Mouse (Mus musculus) neural tube, embryonic 15.5 days (tissue): ENCODE data around the gene Clptm1l. TPM values are rescaled to one million over a fixed set of nuclear protein-coding genes. Genes with fewer than 3 reads are reported as not detected.

Experiments used
- ATAC-seq: fragments of 200-750 bp; cut with Nextera tagmentation; 2 replicates; pipeline ENCODE4 v1.8.0; 2017; ENCODE audit warnings: mild to moderate bottlenecking, moderate TSS enrichment, moderate library complexity; ENCODE audit not compliant: low FRiP score
- H3K27ac ChIP-seq: fragments of 300-500 bp; sonication (generic); replicated peaks from 2 replicates; pipeline ENCODE4 v1.5.1; 2015; ENCODE audit warnings: mild to moderate bottlenecking, inconsistent platforms
- H3K27me3 ChIP-seq: fragments of 300-500 bp; sonication (generic); replicated peaks from 2 replicates; pipeline ENCODE4 v1.6.1; 2015; ENCODE audit warnings: inconsistent platforms
- H3K36me3 ChIP-seq: fragments of 300-500 bp; sonication (generic); 2 replicates; pipeline ENCODE4 v1.6.1; 2015; ENCODE audit warnings: inconsistent platforms
- H3K4me1 ChIP-seq: fragments of 300-500 bp; sonication (generic); 2 replicates; pipeline ENCODE4 v1.6.1; 2015; ENCODE audit warnings: inconsistent platforms
- H3K4me2 ChIP-seq: fragments of 300-500 bp; sonication (generic); 2 replicates; pipeline ENCODE4 v1.6.1; 2015; ENCODE audit warnings: inconsistent platforms, mild to moderate bottlenecking, moderate library complexity
- H3K4me3 ChIP-seq: fragments of 300-500 bp; sonication (generic); replicated peaks from 2 replicates; pipeline ENCODE4 v1.5.1; 2015; ENCODE audit warnings: mild to moderate bottlenecking, inconsistent platforms
- H3K9ac ChIP-seq: fragments of 300-500 bp; sonication (generic); replicated peaks from 2 replicates; pipeline ENCODE4 v1.6.1; 2015; ENCODE audit warnings: mild to moderate bottlenecking, inconsistent platforms
- H3K9me3 ChIP-seq: fragments of 300-500 bp; sonication (generic); replicated peaks from 2 replicates; pipeline ENCODE4 v1.6.1; 2016; ENCODE audit warnings: inconsistent platforms
- WGBS: fragments of 180-500 bp; shearing (Covaris S2); methylation state at CpG from one replicate; pipeline ENCODE4 v1.1.7; 2015; ENCODE audit warnings: mixed read lengths; 5-methylcytosine and 5-hydroxymethylcytosine counted together
- polyA plus RNA-seq: library from polyadenylated mRNA; unstranded; fragments of >200 nt; fragmentation: Nextera tagmentation; extraction: Ambion mirVana; gene quantifications from 2 replicates; pipeline ENCODE4 v1.2.1, GENCODE M21; 2015

Clptm1l gene
- polyA plus RNA-seq, 1 experiment from 2014 or later, result 139 TPM

GRCm38 (mm10) chr13:73626410-73626744 is 22.6 kb downstream of the Clptm1l start:
- peak overlapping the region; percentile 71 for H3K9ac ChIP-seq
- peak overlapping the region; percentile 58 for H3K4me3 ChIP-seq
- ATAC-seq, result no peak
- WGBS, result 44% methylated on average over 6 of the region's 6 CpGs
- peaks cover 34% of the 10 kb centered on the region for H3K4me1 ChIP-seq
- no peaks in the 10 kb centered on the region for H3K9me3 ChIP-seq
- no peak overlapping the region for H3K27ac ChIP-seq
- peaks cover 12% of the 10 kb centered on the region for H3K36me3 ChIP-seq
- peak overlapping the region; percentile 97 for H3K4me2 ChIP-seq
- H3K27me3 ChIP-seq, result no peaks in the 10 kb centered on the region

DNA sequence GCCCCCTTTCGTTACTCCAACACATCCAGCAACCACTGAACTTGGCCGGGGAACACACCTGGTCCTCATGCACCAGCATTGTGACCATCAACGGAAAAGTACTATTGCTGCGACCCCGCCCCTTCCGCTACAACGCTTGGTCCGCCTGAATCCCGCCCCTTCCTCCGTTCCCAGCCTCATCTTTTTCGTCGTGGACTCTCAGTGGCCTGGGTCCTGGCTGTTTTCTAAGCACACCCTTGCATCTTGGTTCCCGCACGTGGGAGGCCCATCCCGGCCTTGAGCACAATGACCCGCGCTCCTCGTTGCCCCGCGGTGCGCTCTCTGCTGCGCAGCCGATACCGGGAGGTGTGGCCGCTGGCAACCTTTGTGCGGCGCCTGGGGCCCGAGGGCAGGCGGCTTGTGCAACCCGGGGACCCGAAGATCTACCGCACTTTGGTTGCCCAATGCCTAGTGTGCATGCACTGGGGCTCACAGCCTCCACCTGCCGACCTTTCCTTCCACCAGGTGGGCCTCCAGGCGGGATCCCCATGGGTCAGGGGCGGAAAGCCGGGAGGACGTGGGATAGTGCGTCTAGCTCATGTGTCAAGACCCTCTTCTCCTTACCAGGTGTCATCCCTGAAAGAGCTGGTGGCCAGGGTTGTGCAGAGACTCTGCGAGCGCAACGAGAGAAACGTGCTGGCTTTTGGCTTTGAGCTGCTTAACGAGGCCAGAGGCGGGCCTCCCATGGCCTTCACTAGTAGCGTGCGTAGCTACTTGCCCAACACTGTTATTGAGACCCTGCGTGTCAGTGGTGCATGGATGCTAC is 23.1 kb downstream of the Clptm1l start, which contains the start of gene Tert:
Gene Tert, plus strand, starts transcription at position 167 of the 805 bp plus-strand sequence.
- peaks cover 6% of the 10 kb centered on the region for H3K36me3 ChIP-seq
- peak within 1 kb of the TSS; percentile 58 for H3K4me3 ChIP-seq
- no peak within 1 kb of the TSS for H3K27ac ChIP-seq
- peak within 1 kb of the TSS; percentile 97 for H3K4me2 ChIP-seq
- peak; percentile 92 for ATAC-seq
- peak within 1 kb of the TSS; percentile 71 for H3K9ac ChIP-seq
- peaks cover 34% of the 10 kb centered on the region for H3K4me1 ChIP-seq
- no peaks in the 10 kb centered on the region for H3K27me3 ChIP-seq
- 10% methylated on average over 47 of the region's 47 CpGs for WGBS
- no peaks in the 10 kb centered on the region for H3K9me3 ChIP-seq

GRCm38 (mm10) chr13:73628586-73629113 is 24.8 kb downstream of the Clptm1l start:
- Histone ChIP-seq H3K9me3 (no peaks in the 10 kb centered on the region), H3K27me3 (no peaks in the 10 kb centered on the region), H3K4me3 (no peak overlapping the region), H3K36me3 (peaks cover 4% of the 10 kb centered on the region; the same call in 1 of the 2 replicates), H3K4me2 (0 out of 2 replicates have a peak overlapping the region, but pooled peaks have one; percentile 9), H3K27ac (no peak overlapping the region), H3K4me1 (peaks cover 34% of the 10 kb centered on the region), H3K9ac (no peak overlapping the region)
- no peak for ATAC-seq
- WGBS, result 80% methylated on average over 11 of the region's 11 CpGs

GRCm38 (mm10) chr13:73631837-73632236 is 28.0 kb downstream of the Clptm1l start:
- Histone ChIP-seq H3K27ac (no peak overlapping the region), H3K27me3 (no peaks in the 10 kb centered on the region), H3K36me3 (peaks cover 19% of the 10 kb centered on the region), H3K4me2 (no peak overlapping the region), H3K9ac (no peak overlapping the region), H3K4me1 (peaks cover 26% of the 10 kb centered on the region), H3K9me3 (no peaks in the 10 kb centered on the region), H3K4me3 (no peak overlapping the region)
- ATAC-seq, result no peak
- WGBS, result 93% methylated on average over 3 of the region's 3 CpGs

DNA sequence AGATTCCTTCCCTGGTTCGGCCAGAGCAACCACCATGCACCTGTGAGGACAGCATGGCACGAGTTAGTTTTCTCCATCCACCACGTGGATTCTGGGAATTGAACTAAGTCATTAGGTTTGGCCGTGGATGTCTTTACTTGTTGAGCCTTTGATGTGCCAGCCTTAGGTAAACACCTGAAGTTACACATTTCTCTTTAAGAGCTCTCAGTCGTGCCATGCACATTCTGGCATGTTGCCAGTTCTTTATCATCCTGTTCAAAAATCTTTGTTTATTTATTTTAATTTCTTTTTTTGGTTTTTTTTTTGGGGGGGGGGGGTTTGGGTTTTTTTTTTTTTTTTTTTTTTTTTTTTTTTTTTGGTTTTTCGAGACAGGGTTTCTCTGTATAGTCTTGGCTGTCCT is 34.0 kb downstream of the Clptm1l start:
- WGBS, result 81% methylated on average over 5 of the region's 6 CpGs
- Histone ChIP-seq H3K4me1 (no peaks in the 10 kb centered on the region), H3K36me3 (peaks cover 19% of the 10 kb centered on the region), H3K4me2 (no peak overlapping the region), H3K4me3 (no peak overlapping the region), H3K27me3 (no peaks in the 10 kb centered on the region), H3K9me3 (no peaks in the 10 kb centered on the region), H3K27ac (no peak overlapping the region), H3K9ac (no peak overlapping the region)
- no peak for ATAC-seq

GRCm38 (mm10) chr13:73641296-73641695 is 37.5 kb downstream of the Clptm1l start:
- no peak overlapping the region for H3K27ac ChIP-seq
- H3K27me3 ChIP-seq, result no peaks in the 10 kb centered on the region
- no peak overlapping the region for H3K9ac ChIP-seq
- no peaks in the 10 kb centered on the region for H3K4me1 ChIP-seq
- H3K4me2 ChIP-seq, result no peak overlapping the region
- no peak overlapping the region for H3K4me3 ChIP-seq
- H3K36me3 ChIP-seq, result no peaks in the 10 kb centered on the region; the same call in 1 of the 2 replicates
- H3K9me3 ChIP-seq, result no peaks in the 10 kb centered on the region
- ATAC-seq, result no peak
- WGBS, result 82% methylated on average over 4 of the region's 4 CpGs

GRCm38 (mm10) chr13:73646397-73647087 is 42.7 kb downstream of the Clptm1l start:
- WGBS, result 41% methylated on average over 6 of the region's 6 CpGs
- Histone ChIP-seq H3K4me3 (no peak overlapping the region), H3K27ac (no peak overlapping the region), H3K9ac (no peak overlapping the region), H3K36me3 (peaks cover 22% of the 10 kb centered on the region), H3K9me3 (no peaks in the 10 kb centered on the region), H3K27me3 (no peaks in the 10 kb centered on the region), H3K4me1 (no peaks in the 10 kb centered on the region), H3K4me2 (no peak overlapping the region)
- ATAC-seq, result peak; percentile 63; the same call in 1 of the 2 replicates

GRCm38 (mm10) chr13:73653266-73653665 is 49.5 kb downstream of the Clptm1l start:
- no peaks in the 10 kb centered on the region for H3K9me3 ChIP-seq
- ATAC-seq, result no peak
- no peak overlapping the region for H3K27ac ChIP-seq
- no peaks in the 10 kb centered on the region for H3K4me1 ChIP-seq
- no peaks in the 10 kb centered on the region for H3K27me3 ChIP-seq
- H3K36me3 ChIP-seq, result peaks cover 14% of the 10 kb centered on the region
- H3K4me3 ChIP-seq, result no peak overlapping the region
- H3K4me2 ChIP-seq, result no peak overlapping the region
- no peak overlapping the region for H3K9ac ChIP-seq
- 81% methylated on average over 3 of the region's 3 CpGs for WGBS

GRCm38 (mm10) chr13:73654976-73655375 is 51.2 kb downstream of the Clptm1l start:
- H3K4me3 ChIP-seq, result no peak overlapping the region
- no peak overlapping the region for H3K27ac ChIP-seq
- H3K9ac ChIP-seq, result no peak overlapping the region
- H3K4me1 ChIP-seq, result no peaks in the 10 kb centered on the region
- WGBS, result 84% methylated on average over 3 of the region's 3 CpGs
- H3K27me3 ChIP-seq, result no peaks in the 10 kb centered on the region
- peaks cover 10% of the 10 kb centered on the region; the same call in 1 of the 2 replicates for H3K36me3 ChIP-seq
- H3K4me2 ChIP-seq, result no peak overlapping the region
- ATAC-seq, result no peak
- no peaks in the 10 kb centered on the region for H3K9me3 ChIP-seq

DNA sequence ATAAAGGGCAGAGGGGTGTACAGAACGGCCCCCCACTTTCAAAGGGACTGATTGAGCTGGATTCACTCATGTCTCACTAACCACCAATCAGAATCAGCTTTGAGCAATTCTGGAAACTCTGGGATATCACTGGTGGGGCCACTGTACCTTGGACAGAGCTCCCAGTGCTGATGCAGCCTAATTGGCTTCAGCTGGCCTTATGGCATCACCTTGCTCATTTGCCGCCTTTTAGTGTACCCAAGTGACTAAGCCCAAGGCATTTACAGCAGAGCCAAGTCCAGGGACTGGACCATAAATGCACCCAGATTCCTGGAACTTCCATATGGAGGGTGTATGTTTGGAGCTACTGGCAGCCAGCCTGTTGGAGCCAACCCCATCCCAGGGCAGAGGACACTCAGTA is 55.1 kb downstream of the Clptm1l start:
- ATAC-seq, result no peak
- H3K27me3 ChIP-seq, result no peaks in the 10 kb centered on the region; the same call in 1 of the 2 replicates
- H3K27ac ChIP-seq, result no peak overlapping the region
- no peak overlapping the region for H3K4me2 ChIP-seq
- H3K9ac ChIP-seq, result no peak overlapping the region
- no peaks in the 10 kb centered on the region for H3K36me3 ChIP-seq
- no peaks in the 10 kb centered on the region for H3K9me3 ChIP-seq
- H3K4me3 ChIP-seq, result no peak overlapping the region
- no peaks in the 10 kb centered on the region for H3K4me1 ChIP-seq
- WGBS, result 49% methylated on average over 2 of the region's 2 CpGs

- no peaks in the 10 kb centered on the region for H3K9me3 ChIP-seq
- no peak overlapping the region for H3K27ac ChIP-seq
- H3K36me3 ChIP-seq, result no peaks in the 10 kb centered on the region
- ATAC-seq, result no peak
- WGBS, result 78% methylated on average over 2 of the region's 2 CpGs
- H3K4me2 ChIP-seq, result no peak overlapping the region
- H3K4me3 ChIP-seq, result no peak overlapping the region
- H3K4me1 ChIP-seq, result no peaks in the 10 kb centered on the region
- no peaks in the 10 kb centered on the region; the same call in 1 of the 2 replicates for H3K27me3 ChIP-seq
- H3K9ac ChIP-seq, result no peak overlapping the region
These were observed 56.4 kb downstream of the Clptm1l start for GRCm38 (mm10) chr13:73660163-73660695.
